Mouse (Mus musculus) kidney, embryonic 16.5 days (tissue): ENCODE data around the gene Sec14l3. TPM values are rescaled to one million over a fixed set of nuclear protein-coding genes. Genes with fewer than 3 reads are reported as not detected.
"Not testable (repeated sequence)": the region's sequence is repeated elsewhere in the genome, so short reads cannot be mapped to it uniquely, and the experiment has no call there.

Experiments
- ATAC-seq: fragments of 200-750 bp; cut with Nextera tagmentation; 2 replicates; pipeline ENCODE4 v1.8.0; 2017; ENCODE audit warnings: moderate TSS enrichment; ENCODE audit not compliant: low FRiP score, low TSS enrichment
- H3K27ac ChIP-seq: fragments of 300-500 bp; sonication (generic); 2 replicates; pipeline ENCODE4 v1.5.1; 2014; ENCODE audit warnings: low read length
- H3K27me3 ChIP-seq: fragments of 300-500 bp; sonication (generic); 2 replicates; pipeline ENCODE4 v1.6.1; 2014; ENCODE audit warnings: low read length, control low read depth, mixed read lengths; ENCODE audit not compliant: insufficient read depth
- H3K36me3 ChIP-seq: fragments of 300-500 bp; sonication (generic); 2 replicates; pipeline ENCODE4 v1.6.1; 2014; ENCODE audit warnings: low read length, control low read depth, mixed read lengths; ENCODE audit not compliant: insufficient read depth
- H3K4me1 ChIP-seq: fragments of 300-500 bp; sonication (generic); 2 replicates; pipeline ENCODE4 v1.6.1; 2014; ENCODE audit warnings: low read length, control low read depth, mixed read lengths; ENCODE audit not compliant: insufficient read depth
- H3K4me2 ChIP-seq: fragments of 300-500 bp; sonication (generic); replicated peaks from 2 replicates; pipeline ENCODE4 v1.6.1; 2014; ENCODE audit warnings: low read depth, low read length
- H3K4me3 ChIP-seq: fragments of 300-500 bp; sonication (generic); 2 replicates; pipeline ENCODE4 v1.5.1; 2014; ENCODE audit warnings: mild to moderate bottlenecking, low read length
- H3K9ac ChIP-seq: fragments of 300-500 bp; sonication (generic); replicated peaks from 2 replicates; pipeline ENCODE4 v1.6.1; 2014; ENCODE audit warnings: low read length
- H3K9me3 ChIP-seq: fragments of 300-500 bp; sonication (generic); 2 replicates; pipeline ENCODE4 v1.6.1; 2016; ENCODE audit warnings: low read length, control low read depth
- WGBS: fragments of 180-500 bp; shearing (Covaris S2); extraction: QIAGEN DNeasy Blood & Tissue Kit; methylation state at CpG from one replicate; pipeline ENCODE4 v1.1.7; 2014; 5-methylcytosine and 5-hydroxymethylcytosine counted together
- polyA plus RNA-seq: library from polyadenylated mRNA; unstranded; fragments of >200 nt; fragmentation: Nextera tagmentation; extraction: Ambion mirVana; gene quantifications from 2 replicates; pipeline ENCODE4 v1.2.1, GENCODE M21; 2015

The Sec14l3 gene
- 1.7 TPM in 1 of 2 replicates, not detected in the other for polyA plus RNA-seq

- ATAC-seq = no peak
- H3K27me3 ChIP-seq = no peaks in the 10 kb centered on the region
- no peaks in the 10 kb centered on the region for H3K4me1 ChIP-seq
- no peaks in the 10 kb centered on the region for H3K9me3 ChIP-seq
- H3K4me2 ChIP-seq = no peak within 1 kb of the TSS
- H3K27ac ChIP-seq = no peak within 1 kb of the TSS
- no peaks in the 10 kb centered on the region for H3K36me3 ChIP-seq
- 68% methylated on average over 5 of the region's 5 CpGs for WGBS
- H3K9ac ChIP-seq = no peak within 1 kb of the TSS
- no peak within 1 kb of the TSS for H3K4me3 ChIP-seq
Observed at GRCm38 (mm10) chr11:4064627-4065122, at the start of gene Sec14l3. Gene Sec14l3 (plus strand): TSS chr11:4064841.

GRCm38 (mm10) chr11:4015796-4016195, 48.8 kb upstream of the Sec14l3 start:
- not testable (repeated sequence) for H3K4me1 ChIP-seq, H3K36me3 ChIP-seq, H3K27ac ChIP-seq, ATAC-seq, H3K4me2 ChIP-seq, H3K9me3 ChIP-seq, H3K4me3 ChIP-seq, H3K9ac ChIP-seq, H3K27me3 ChIP-seq
- WGBS = 90% methylated on average over 8 of the region's 14 CpGs

GRCm38 (mm10) chr11:4022111-4022510, 42.5 kb upstream of the Sec14l3 start:
- not testable (repeated sequence) for ATAC-seq, H3K4me1 ChIP-seq, H3K36me3 ChIP-seq, H3K9me3 ChIP-seq, H3K27me3 ChIP-seq, H3K4me2 ChIP-seq, H3K9ac ChIP-seq, H3K4me3 ChIP-seq, H3K27ac ChIP-seq
- WGBS = 88% methylated on average over 13 of the region's 13 CpGs

- H3K9me3 ChIP-seq = no peaks in the 10 kb centered on the region
- H3K4me3 ChIP-seq = no peak overlapping the region
- ATAC-seq = no peak
- H3K4me1 ChIP-seq = no peaks in the 10 kb centered on the region
- H3K27ac ChIP-seq = no peak overlapping the region
- H3K36me3 ChIP-seq = no peaks in the 10 kb centered on the region
- 82% methylated on average over 2 of the region's 2 CpGs for WGBS
- H3K27me3 ChIP-seq = no peaks in the 10 kb centered on the region
- no peak overlapping the region for H3K9ac ChIP-seq
- no peak overlapping the region for H3K4me2 ChIP-seq
Observed at GRCm38 (mm10) chr11:4023321-4023720, 41.3 kb upstream of the Sec14l3 start.

GRCm38 (mm10) chr11:4027066-4027465, 37.6 kb upstream of the Sec14l3 start:
- no peaks in the 10 kb centered on the region for H3K9me3 ChIP-seq
- ATAC-seq = no peak
- no peaks in the 10 kb centered on the region for H3K27me3 ChIP-seq
- H3K4me3 ChIP-seq = no peak overlapping the region
- H3K9ac ChIP-seq = no peak overlapping the region
- H3K36me3 ChIP-seq = no peaks in the 10 kb centered on the region
- WGBS = 74% methylated on average over 8 of the region's 8 CpGs
- H3K4me1 ChIP-seq = no peaks in the 10 kb centered on the region
- no peak overlapping the region for H3K27ac ChIP-seq
- H3K4me2 ChIP-seq = no peak overlapping the region

GRCm38 (mm10) chr11:4027561-4028334, 36.9 kb upstream of the Sec14l3 start:
- Histone ChIP-seq H3K9ac (no peak overlapping the region), H3K36me3 (no peaks in the 10 kb centered on the region), H3K4me2 (no peak overlapping the region), H3K27ac (no peak overlapping the region), H3K4me3 (no peak overlapping the region), H3K4me1 (no peaks in the 10 kb centered on the region), H3K27me3 (no peaks in the 10 kb centered on the region), H3K9me3 (no peaks in the 10 kb centered on the region)
- ATAC-seq = no peak
- 77% methylated on average over 9 of the region's 9 CpGs for WGBS

- no peaks in the 10 kb centered on the region for H3K27me3 ChIP-seq
- 73% methylated on average over 4 of the region's 4 CpGs for WGBS
- no peak overlapping the region for H3K27ac ChIP-seq
- no peaks in the 10 kb centered on the region for H3K4me1 ChIP-seq
- no peaks in the 10 kb centered on the region for H3K36me3 ChIP-seq
- no peak overlapping the region for H3K9ac ChIP-seq
- no peak overlapping the region for H3K4me3 ChIP-seq
- no peaks in the 10 kb centered on the region for H3K9me3 ChIP-seq
- no peak for ATAC-seq
- H3K4me2 ChIP-seq = no peak overlapping the region
Observed at GRCm38 (mm10) chr11:4029343-4029742, 35.3 kb upstream of the Sec14l3 start.

- Histone ChIP-seq H3K4me2 (no peak within 1 kb of the TSS), H3K36me3 (no peaks in the 10 kb centered on the region), H3K4me3 (no peak within 1 kb of the TSS), H3K27ac (no peak within 1 kb of the TSS), H3K9ac (no peak within 1 kb of the TSS), H3K9me3 (no peaks in the 10 kb centered on the region), H3K27me3 (no peaks in the 10 kb centered on the region), H3K4me1 (no peaks in the 10 kb centered on the region)
- 45% methylated on average over 16 of the region's 16 CpGs for WGBS
- ATAC-seq = no peak
Observed at GRCm38 (mm10) chr11:4031126-4031941, 33.3 kb upstream of the Sec14l3 start, which contains the start of gene Sec14l4. Gene Sec14l4 (plus strand): TSS chr11:4031462.

- Histone ChIP-seq H3K9me3 (no peaks in the 10 kb centered on the region), H3K27ac (no peak overlapping the region), H3K4me2 (no peak overlapping the region), H3K9ac (no peak overlapping the region), H3K27me3 (no peaks in the 10 kb centered on the region), H3K4me3 (no peak overlapping the region), H3K36me3 (no peaks in the 10 kb centered on the region), H3K4me1 (no peaks in the 10 kb centered on the region)
- WGBS = 39% methylated on average over 11 of the region's 12 CpGs
- no peak for ATAC-seq
Observed at GRCm38 (mm10) chr11:4031961-4032360, 32.7 kb upstream of the Sec14l3 start.

GRCm38 (mm10) chr11:4033471-4033870, 31.2 kb upstream of the Sec14l3 start:
- Histone ChIP-seq H3K27ac (no peak overlapping the region), H3K4me1 (no peaks in the 10 kb centered on the region)
- no peak for ATAC-seq

More at GRCm38 (mm10) chr11:4033471-4033870, 31.2 kb upstream of the Sec14l3 start:
- no peak overlapping the region for H3K4me3 ChIP-seq
- H3K36me3 ChIP-seq = no peaks in the 10 kb centered on the region
- H3K9ac ChIP-seq = no peak overlapping the region
- H3K4me2 ChIP-seq = no peak overlapping the region
- no peaks in the 10 kb centered on the region for H3K9me3 ChIP-seq
- H3K27me3 ChIP-seq = no peaks in the 10 kb centered on the region
- 57% methylated on average over 7 of the region's 7 CpGs for WGBS
